ENCODE assay signal across 8 mouse cellular contexts in the genomic region with DNA sequence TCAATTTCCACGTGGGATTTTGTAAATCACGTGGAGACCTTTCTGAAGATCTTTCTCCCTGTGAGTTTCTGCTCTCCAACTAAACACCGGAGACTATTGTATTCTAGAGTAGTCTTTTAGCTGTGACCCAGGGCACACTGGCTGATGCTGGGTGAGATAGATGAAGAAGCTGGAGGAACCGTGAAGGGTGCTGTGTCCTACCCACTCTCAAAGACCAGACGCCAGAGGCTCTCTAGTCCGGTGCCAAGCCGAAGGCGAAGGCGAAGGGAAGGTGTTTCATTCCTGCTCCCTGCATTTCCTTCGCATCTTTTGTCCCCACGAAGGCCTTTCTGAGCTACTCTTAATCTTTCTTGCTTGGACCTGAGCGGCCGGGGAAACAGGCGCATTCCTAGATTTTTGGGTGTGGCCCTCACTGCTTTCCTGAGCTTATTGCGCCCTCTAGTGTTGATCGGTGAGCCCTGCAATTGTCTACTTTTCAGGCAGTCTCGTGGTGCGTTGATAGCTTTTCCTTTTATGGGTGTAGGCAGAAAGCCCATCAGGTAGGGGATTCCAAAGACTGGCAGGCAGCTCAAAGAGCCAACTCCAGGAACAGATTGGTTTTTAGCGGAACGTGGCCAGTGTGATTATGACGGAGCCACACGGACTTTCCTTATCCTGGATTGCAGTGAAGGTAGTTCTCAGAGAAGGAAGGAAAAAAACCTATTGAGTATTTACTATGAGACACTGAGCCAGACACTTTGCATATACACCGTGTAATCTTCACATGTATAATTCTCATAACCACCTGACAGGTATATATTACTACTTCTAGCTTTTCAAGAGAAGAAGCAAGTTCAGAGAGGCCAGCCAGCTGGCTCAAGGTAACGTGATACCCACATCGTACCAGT. TPM values are rescaled to one million over a fixed set of nuclear protein-coding genes. Genes with fewer than 3 reads are reported as not detected.
DNase-seq lines count a peak whose midpoint lies in the region; ATAC-seq lines count a peak whose summit lies in the region.

No protein-coding gene starts in this region.

- H3K4me3 ChIP-seq in heart, embryonic 14.5 days (ENCODE audit: control insufficient read depth in 1 of 2, insufficient read depth in 1 of 2, low read depth in 1 of 2, low read length in 2 of 2) = peak overlapping the region; percentile 36 to 42
- no peak overlapping the region for H3K4me3 ChIP-seq in liver, embryonic 13.5 days (replicated peaks)
- peak overlapping the region; percentile 18; the same call in 1 of the 2 replicates for H3K4me3 ChIP-seq in stomach, embryonic 14.5 days (ENCODE audit: low read depth, low read length)

- peak overlapping the region in 1 of 2 experiments; percentile 0; a peak in 1 of 4 replicates for H3K27ac ChIP-seq in heart, embryonic 14.5 days (replicated peaks in 1 of 2; ENCODE audit: control insufficient read depth in 1 of 2, insufficient read depth in 1 of 2, low read depth in 2 of 2, low read length in 2 of 2)
- H3K27ac ChIP-seq in liver, embryonic 13.5 days = no peak overlapping the region
- H3K27ac ChIP-seq in stomach, embryonic 14.5 days (ENCODE audit: low read length) = no peak overlapping the region

- peak; percentile 18; the same call in 1 of the 2 replicates for ATAC-seq in heart, embryonic 14.5 days (ENCODE audit: insufficient number of reproducible peaks, insufficient read depth, low FRiP score, low read depth)
- no peak for ATAC-seq in liver, embryonic 13.5 days (ENCODE audit: low read depth)
- peak; percentile 26; the same call in 1 of the 2 replicates for ATAC-seq in stomach, embryonic 14.5 days (ENCODE audit: insufficient number of reproducible peaks, insufficient read depth, low FRiP score, low read depth)

- H3K36me3 ChIP-seq in heart, embryonic 14.5 days (ENCODE audit: control insufficient read depth, insufficient read depth, low read length) = no peaks in the 10 kb centered on the region
- no peaks in the 10 kb centered on the region for H3K36me3 ChIP-seq in liver, embryonic 13.5 days
- no peaks in the 10 kb centered on the region for H3K36me3 ChIP-seq in stomach, embryonic 14.5 days (ENCODE audit: control insufficient read depth, insufficient read depth, low read length)

- peak overlapping the region; percentile 67 for H3K9ac ChIP-seq in heart, embryonic 14.5 days (ENCODE audit: low read length)
- no peak overlapping the region for H3K9ac ChIP-seq in liver, embryonic 13.5 days
- no peak overlapping the region; the same call in 1 of the 2 replicates for H3K9ac ChIP-seq in stomach, embryonic 14.5 days (replicated peaks; ENCODE audit: low read depth, low read length)

- H3K27me3 ChIP-seq in heart, embryonic 14.5 days (ENCODE audit: control insufficient read depth, insufficient read depth, low read length) = no peaks in the 10 kb centered on the region
- peaks cover 27% of the 10 kb centered on the region for H3K27me3 ChIP-seq in liver, embryonic 13.5 days
- H3K27me3 ChIP-seq in stomach, embryonic 14.5 days (ENCODE audit: control insufficient read depth, insufficient read depth, low read length) = no peaks in the 10 kb centered on the region

- WGBS in heart, embryonic 14.5 days = 13% methylated on average over 25 of the region's 25 CpGs
- 17% methylated on average over 25 of the region's 25 CpGs for WGBS in liver, embryonic 13.5 days (ENCODE audit: insufficient replicate concordance)
- 12% methylated on average over 25 of the region's 25 CpGs for WGBS in stomach, embryonic 14.5 days

- peak overlapping the region; percentile 69 for H3K4me2 ChIP-seq in heart, embryonic 14.5 days (ENCODE audit: low read length)
- H3K4me2 ChIP-seq in liver, embryonic 13.5 days = peak overlapping the region; percentile 45; the same call in 1 of the 2 replicates
- H3K4me2 ChIP-seq in stomach, embryonic 14.5 days (replicated peaks; ENCODE audit: low read depth, low read length) = peak overlapping the region; percentile 42

- no peaks in the 10 kb centered on the region for H3K9me3 ChIP-seq in heart, embryonic 14.5 days (ENCODE audit: control insufficient read depth, low read length)
- no peaks in the 10 kb centered on the region for H3K9me3 ChIP-seq in liver, embryonic 13.5 days (replicated peaks)
- no peaks in the 10 kb centered on the region for H3K9me3 ChIP-seq in stomach, embryonic 14.5 days (ENCODE audit: control insufficient read depth, low read depth, low read length)

- peak; percentile 72 for DNase-seq in CD4-positive, CD25-positive, alpha-beta regulatory T cell, adult 2 months (ENCODE audit: low read depth, low spot score)
- DNase-seq in brain, embryonic 18.5 days (ENCODE audit: low read depth, low spot score) = peak; percentile 72
- peak; percentile 60 for DNase-seq in fibroblast of lung, adult 2 months (ENCODE audit: low read depth)
- DNase-seq in kidney, postnatal 10 days = peak; percentile 90
- peak; percentile 33 for DNase-seq in liver, embryonic 13.5 days
- peak; percentile 38 to 45 for DNase-seq in natural killer cell, adult 2 months (ENCODE audit: low spot score in 2 of 2)

- peaks cover 14 to 31% of the 10 kb centered on the region in 2 experiments for H3K4me1 ChIP-seq in heart, embryonic 14.5 days (ENCODE audit: control insufficient read depth in 2 of 2, insufficient read depth in 2 of 2, low read length in 2 of 2)
- H3K4me1 ChIP-seq in liver, embryonic 13.5 days (replicated peaks) = 0 out of 2 replicates have a peak, but pooled peaks cover 3% of the 10 kb centered on the region
- peaks cover 5% of the 10 kb centered on the region; the same call in 1 of the 2 replicates for H3K4me1 ChIP-seq in stomach, embryonic 14.5 days (ENCODE audit: control insufficient read depth, insufficient read depth, low read length)

RNA-seq across cellular contexts. Expression of a gene that starts 5.9 kb away (rescaled TPM):
- polyA plus RNA-seq in heart, embryonic 14.5 days (2014; fragmentation: Nextera tagmentation; extraction: Ambion mirVana) = 22.8 and 24.0 TPM in 2 replicates
- 2.3 and 2.8 TPM in 2 replicates for polyA plus RNA-seq in liver, embryonic 13.5 days (2015; fragmentation: Nextera tagmentation; extraction: Ambion mirVana)
- 24.3 and 24.8 TPM in 2 replicates for polyA plus RNA-seq in stomach, embryonic 14.5 days (2014; fragmentation: Nextera tagmentation; extraction: Ambion mirVana)

RNA-seq across cellular contexts. Expression of a gene that starts 7.8 kb away (rescaled TPM):
- not detected in 2 replicates for polyA plus RNA-seq in heart, embryonic 14.5 days (2014; fragmentation: Nextera tagmentation; extraction: Ambion mirVana)
- not detected in 2 replicates for polyA plus RNA-seq in liver, embryonic 13.5 days (2015; fragmentation: Nextera tagmentation; extraction: Ambion mirVana)
- not detected in 2 replicates for polyA plus RNA-seq in stomach, embryonic 14.5 days (2014; fragmentation: Nextera tagmentation; extraction: Ambion mirVana)

Comparison
In these comparisons a context has a peak if more than half of its experiments do, and no peak if none do; other contexts are left out.
1. DNase-seq: peak in every context shown above with its lines; median percentile 90 in kidney, postnatal 10 days; 72 in CD4-positive, CD25-positive, alpha-beta regulatory T cell, adult 2 months; 72 in brain, embryonic 18.5 days; 60 in fibroblast of lung, adult 2 months; 42 in natural killer cell, adult 2 months; 33 in liver, embryonic 13.5 days.